ENCODE assay signal across 8 mouse cellular contexts in the genomic region with DNA sequence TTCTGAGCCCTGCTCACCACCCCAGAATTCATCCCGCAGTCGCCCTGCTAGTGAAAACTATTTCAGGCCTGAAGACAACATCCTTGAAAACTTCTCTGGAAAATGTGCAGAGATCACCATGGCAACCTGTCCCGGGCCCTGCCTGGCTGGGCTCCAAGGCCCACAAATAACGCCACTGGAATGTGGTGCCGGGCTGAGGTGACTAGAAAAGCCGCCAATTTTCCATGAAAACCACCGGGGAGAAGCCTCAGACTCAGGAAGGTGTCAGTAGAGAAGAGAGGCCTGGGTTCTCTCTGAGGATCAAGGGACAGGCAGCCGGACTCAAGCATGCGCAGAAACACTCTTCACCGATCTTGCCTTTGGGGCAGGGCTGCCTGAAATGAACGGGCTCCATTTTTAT. TPM values are rescaled to one million over a fixed set of nuclear protein-coding genes. Genes with fewer than 3 reads are reported as not detected.
DNase-seq lines count a peak whose midpoint lies in the region; ATAC-seq and TF ChIP-seq lines count a peak whose summit lies in the region.

No protein-coding gene starts in this region.

- 22% methylated on average over 11 of the region's 11 CpGs for WGBS in hindbrain, embryonic 16.5 days
- WGBS in midbrain, embryonic 13.5 days, result 20% methylated on average over 11 of the region's 11 CpGs

- peak overlapping the region; percentile 32 for H3K27ac ChIP-seq in hindbrain, embryonic 16.5 days (ENCODE audit: low read depth, low read length)
- peak overlapping the region; percentile 85 for H3K27ac ChIP-seq in left cerebral cortex, adult 2 months
- peak overlapping the region; percentile 59 for H3K27ac ChIP-seq in midbrain, embryonic 13.5 days

- no peaks in the 10 kb centered on the region for H3K36me3 ChIP-seq in hindbrain, embryonic 16.5 days (ENCODE audit: control insufficient read depth, insufficient read depth, low read length)
- no peaks in the 10 kb centered on the region for H3K36me3 ChIP-seq in midbrain, embryonic 13.5 days

- no peak for ATAC-seq in hindbrain, embryonic 16.5 days
- peak; percentile 30; the same call in 1 of the 2 replicates for ATAC-seq in midbrain, embryonic 13.5 days

- intact Hi-C loops in left cerebral cortex, adult 2 months (cut with DNase I), result no loop called here

- TF ChIP-seq CTCF in left cerebral cortex, adult 2 months (IDR thresholded peaks at IDR 0.05), result no peak

- H3K4me1 ChIP-seq in hindbrain, embryonic 16.5 days (ENCODE audit: control insufficient read depth, insufficient read depth, low read depth, low read length), result peaks cover 18% of the 10 kb centered on the region
- H3K4me1 ChIP-seq in midbrain, embryonic 13.5 days (replicated peaks), result peaks cover 22% of the 10 kb centered on the region

- no peak overlapping the region for H3K4me3 ChIP-seq in hindbrain, embryonic 16.5 days (ENCODE audit: low read length)
- H3K4me3 ChIP-seq in left cerebral cortex, adult 2 months, result no peak overlapping the region
- no peak overlapping the region for H3K4me3 ChIP-seq in midbrain, embryonic 13.5 days (replicated peaks)

- no peaks in the 10 kb centered on the region for H3K27me3 ChIP-seq in hindbrain, embryonic 16.5 days (replicated peaks; ENCODE audit: control insufficient read depth, insufficient read depth, low read length)
- H3K27me3 ChIP-seq in midbrain, embryonic 13.5 days, result no peaks in the 10 kb centered on the region

- no peaks in the 10 kb centered on the region for H3K9me3 ChIP-seq in hindbrain, embryonic 16.5 days (ENCODE audit: control insufficient read depth, low read length)
- no peaks in the 10 kb centered on the region for H3K9me3 ChIP-seq in midbrain, embryonic 13.5 days

- DNase-seq in NIH3T3 (ENCODE audit: low read depth), result peak; percentile 88
- peak; percentile 62 for DNase-seq in embryo, embryonic 10 days (ENCODE audit: low spot score)
- peak; percentile 57 to 76 for DNase-seq in gastrocnemius, adult 8-10 months (ENCODE audit: low spot score in 2 of 2)
- DNase-seq in left cerebral cortex, adult 2 months (ENCODE audit: extremely low spot score in 1 of 2, low spot score in 2 of 2), result peak; percentile 68 to 71
- peak; percentile 65 for DNase-seq in telencephalon, adult 2 months (ENCODE audit: low read depth, low spot score)
- no peak for DNase-seq in spleen, postnatal 4 days (ENCODE audit: low spot score in 2 of 2)

- peak overlapping the region; percentile 35; the same call in 1 of the 2 replicates for H3K4me2 ChIP-seq in hindbrain, embryonic 16.5 days (ENCODE audit: low read length)
- H3K4me2 ChIP-seq in midbrain, embryonic 13.5 days (replicated peaks), result 0 out of 2 replicates have a peak overlapping the region, but pooled peaks have one; percentile 9

- H3K9ac ChIP-seq in hindbrain, embryonic 16.5 days (ENCODE audit: low read depth, low read length), result peak overlapping the region; percentile 46; the same call in 1 of the 2 replicates
- H3K9ac ChIP-seq in midbrain, embryonic 13.5 days (replicated peaks), result no peak overlapping the region

RNA-seq across cellular contexts. Expression of gene Srsf10, which starts 27.1 kb away (rescaled TPM):
- total RNA-seq in gastrocnemius, adult 8-10 months (2022), result 10 to 100 TPM; 14.3 to 27.1 (median 22.0) TPM
- polyA plus RNA-seq in hindbrain, embryonic 16.5 days (2015; fragmentation: Nextera tagmentation; extraction: Ambion mirVana), result 144 and 166 TPM in 2 replicates
- 10 to 100 TPM; 70.8 to 82.2 TPM for total RNA-seq in left cerebral cortex, adult 2 months (2021)
- polyA plus RNA-seq in midbrain, embryonic 13.5 days (2015; fragmentation: Nextera tagmentation; extraction: Ambion mirVana), result 267 and 285 TPM in 2 replicates

RNA-seq across cellular contexts. Expression of gene Pnrc2, which starts 45.2 kb away (rescaled TPM):
- 10 to 100 TPM; 30.2 to 36.3 (median 32.7) TPM for total RNA-seq in gastrocnemius, adult 8-10 months (2022)
- polyA plus RNA-seq in hindbrain, embryonic 16.5 days (2015; fragmentation: Nextera tagmentation; extraction: Ambion mirVana), result 98.2 and 103 TPM in 2 replicates
- 10 to 100 TPM; 41.1 to 41.7 TPM for total RNA-seq in left cerebral cortex, adult 2 months (2021)
- 144 TPM in 2 replicates for polyA plus RNA-seq in midbrain, embryonic 13.5 days (2015; fragmentation: Nextera tagmentation; extraction: Ambion mirVana)

Comparison
In these comparisons a context has a peak if more than half of its experiments do, and no peak if none do; other contexts are left out.
1. DNase-seq: peak in NIH3T3 (single experiment), embryo, embryonic 10 days (single experiment), gastrocnemius, adult 8-10 months (2 of 2), left cerebral cortex, adult 2 months (2 of 2) and telencephalon, adult 2 months (single experiment); none in spleen, postnatal 4 days (0 of 2).
2. H3K27ac ChIP-seq: peak in every context shown above with its lines; median percentile 85 in left cerebral cortex, adult 2 months; 59 in midbrain, embryonic 13.5 days; 32 in hindbrain, embryonic 16.5 days.